Mouse (Mus musculus) heart, adult 10 weeks (tissue): Measurements from ENCODE around the gene 1700034J05Rik. TPM values are rescaled to one million over a fixed set of nuclear protein-coding genes. Genes with fewer than 3 reads are reported as not detected.

ENCODE experiments used
- polyA plus RNA-seq: library from polyadenylated mRNA; stranded (reverse); fragments of 350-450 nt; fragmentation: Illumina TruSeq; extraction: RNeasy Lipid Tissue Mini Kit (QIAGEN cat#74804); gene quantifications from one replicate; pipeline ENCODE4 v1.2.3, GENCODE M21; 2014; ENCODE audit warnings: low read depth, low replicate concordance

The 1700034J05Rik gene
- polyA plus RNA-seq = not detected

DNA sequence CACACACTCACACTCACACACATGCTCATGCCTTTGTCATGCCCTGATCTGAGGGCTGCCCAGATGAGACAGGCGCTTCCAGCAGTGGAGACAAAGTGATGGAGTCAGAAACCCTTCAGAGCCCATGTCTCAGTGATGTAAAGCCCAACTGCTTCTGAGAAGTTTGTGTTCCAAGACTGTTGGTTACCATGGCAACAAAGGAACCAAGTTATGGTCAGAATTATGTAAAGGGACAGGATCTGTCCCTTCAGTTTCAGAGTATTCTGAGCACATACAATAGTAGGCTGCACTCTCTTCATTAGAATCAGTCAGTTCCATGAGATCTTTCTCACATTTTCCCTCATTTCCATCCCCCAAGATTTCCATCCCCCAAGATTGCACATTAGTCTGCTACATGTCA is at the start of gene 1700034J05Rik:
TSS of gene 1700034J05Rik (minus strand) at position 165 of the 400 bp plus-strand sequence.

Other genes with a start within 250 kb of the 1700034J05Rik start
- gene Stk38l, start 229.4 kb downstream of the 1700034J05Rik start, polyA plus RNA-seq = 12.9 TPM
- 3.6 TPM for gene Arntl2, start 158.4 kb downstream of the 1700034J05Rik start, polyA plus RNA-seq
- 0.37 TPM for gene Smco2, start 104.3 kb downstream of the 1700034J05Rik start, polyA plus RNA-seq
- gene Ppfibp1, start 65.9 kb downstream of the 1700034J05Rik start, polyA plus RNA-seq = 62.7 TPM
- 1.3 TPM for gene Rep15, start 78.2 kb upstream of the 1700034J05Rik start, polyA plus RNA-seq
- 146 TPM for gene Mrps35, start 88.3 kb upstream of the 1700034J05Rik start, polyA plus RNA-seq
- gene Mansc4, start 132.6 kb upstream of the 1700034J05Rik start, polyA plus RNA-seq = not detected
- 4.2 TPM for gene Klhl42, start 137.0 kb upstream of the 1700034J05Rik start, polyA plus RNA-seq